Mouse (Mus musculus) ES-E14 (cell line): ENCODE results near the gene Gm7271.

Source experiments
- CHD2 ChIP-seq: IDR thresholded peaks from 2 replicates; pipeline ENCODE4 v1.6.1; 2014; ENCODE audit warnings: mild to moderate bottlenecking, low read depth, low read length, inconsistent platforms
- ZNF384 ChIP-seq: IDR thresholded peaks from 2 replicates; pipeline ENCODE4 v1.6.1; 2012; ENCODE audit warnings: low read depth, low read length, inconsistent platforms

DNA sequence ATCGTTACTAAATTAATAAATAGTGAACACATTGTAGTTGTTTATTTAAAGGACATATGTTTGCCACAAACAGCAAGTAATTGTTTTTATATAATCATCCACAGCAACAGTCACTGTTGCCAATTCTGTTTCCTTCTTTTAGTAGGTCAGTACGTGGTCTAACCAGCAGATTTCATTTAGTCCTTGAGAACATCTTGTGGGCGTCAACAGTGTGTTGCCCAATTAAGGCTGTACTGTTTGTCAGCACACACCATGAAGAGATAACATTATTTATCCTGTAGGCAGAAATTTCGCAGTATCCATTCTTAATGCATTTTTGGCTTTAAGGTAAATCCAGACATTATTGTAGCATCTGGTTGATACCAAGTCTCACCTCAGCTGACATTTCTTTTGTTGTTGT is 42.4 kb upstream of the Gm7271 start:
- no peak for TF ChIP-seq ZNF384
- no peak for TF ChIP-seq CHD2
